Mouse (Mus musculus) limb, embryonic 11.5 days (tissue): ENCODE results near the gene Dus3l. TPM values are rescaled to one million over a fixed set of nuclear protein-coding genes. Genes with fewer than 3 reads are reported as not detected.

Experiments
- ATAC-seq: fragments of 200-750 bp; cut with Nextera tagmentation; 2 replicates; pipeline ENCODE4 v1.8.0; 2017; ENCODE audit warnings: low read depth; ENCODE audit not compliant: insufficient number of reproducible peaks, low FRiP score, low TSS enrichment
- DNase-seq: peaks from one replicate; pipeline ENCODE4 v3.0.0-alpha.2; 2015; ENCODE audit warnings: low spot score
- H3K27ac ChIP-seq: fragments of 300-500 bp; sonication (generic); replicated peaks from 2 replicates; pipeline ENCODE4 v1.5.1; 2014; ENCODE audit warnings: low read depth, mild to moderate bottlenecking, low read length
- H3K27me3 ChIP-seq: fragments of 300-500 bp; sonication (generic); 2 replicates; pipeline ENCODE4 v1.6.1; 2014; ENCODE audit warnings: mild to moderate bottlenecking, low read length, mixed read lengths; ENCODE audit not compliant: control insufficient read depth, insufficient read depth
- H3K36me3 ChIP-seq: fragments of 300-500 bp; sonication (generic); 2 replicates; pipeline ENCODE4 v1.6.1; 2014; ENCODE audit warnings: mild to moderate bottlenecking, low read length, moderate library complexity, mixed read lengths; ENCODE audit not compliant: control insufficient read depth, insufficient read depth
- H3K4me1 ChIP-seq: fragments of 300-500 bp; sonication (generic); 2 replicates; pipeline ENCODE4 v1.6.1; 2014; ENCODE audit warnings: low read length, mixed read lengths; ENCODE audit not compliant: control insufficient read depth, insufficient read depth
- H3K4me2 ChIP-seq: fragments of 300-500 bp; sonication (generic); 2 replicates; pipeline ENCODE4 v1.6.1; 2014; ENCODE audit warnings: low read depth, mild to moderate bottlenecking, moderate library complexity; ENCODE audit not compliant: severe bottlenecking
- H3K4me3 ChIP-seq: fragments of 300-500 bp; sonication (generic); 2 replicates; pipeline ENCODE4 v1.5.1; 2014; ENCODE audit warnings: low read depth, low read length
- H3K9ac ChIP-seq: fragments of 300-500 bp; sonication (generic); 2 replicates; pipeline ENCODE4 v1.6.1; 2014; ENCODE audit warnings: mild to moderate bottlenecking, low read length
- H3K9me3 ChIP-seq: fragments of 300-500 bp; sonication (generic); 2 replicates; pipeline ENCODE4 v1.6.1; 2016; ENCODE audit warnings: low read length; ENCODE audit not compliant: control insufficient read depth
- WGBS: fragments of 180-500 bp; shearing (Covaris S2); extraction: QIAGEN DNeasy Blood & Tissue Kit; methylation state at CpG from one replicate; pipeline ENCODE4 v1.1.7; 2014; 5-methylcytosine and 5-hydroxymethylcytosine counted together
- polyA plus RNA-seq: library from polyadenylated mRNA; unstranded; fragments of >200 nt; fragmentation: Nextera tagmentation; extraction: Ambion mirVana; gene quantifications from 2 replicates; pipeline ENCODE4 v1.2.1, GENCODE M21; 2014

Gene Dus3l
- polyA plus RNA-seq, 1 experiment from 2014 or later = 37.3 TPM

- DNase-seq (no peak), ATAC-seq (no peak)
- no peak overlapping the region for H3K27ac ChIP-seq
- WGBS = 94% methylated on average over 29 of the region's 29 CpGs
- H3K9ac ChIP-seq = no peak overlapping the region
- H3K4me3 ChIP-seq = no peak overlapping the region
- H3K36me3 ChIP-seq = peaks cover 30% of the 10 kb centered on the region
- H3K27me3 ChIP-seq = no peaks in the 10 kb centered on the region
- no peak overlapping the region for H3K4me2 ChIP-seq
- H3K4me1 ChIP-seq = 0 out of 2 replicates have a peak, but pooled peaks cover 5% of the 10 kb centered on the region
- no peaks in the 10 kb centered on the region for H3K9me3 ChIP-seq
Measured at GRCm38 (mm10) chr17:56767531-56768135, 3.1 kb downstream of the Dus3l start.

- no peak overlapping the region for H3K4me2 ChIP-seq
- H3K9me3 ChIP-seq = no peaks in the 10 kb centered on the region
- H3K4me1 ChIP-seq = 0 out of 2 replicates have a peak, but pooled peaks cover 5% of the 10 kb centered on the region
- no peak for ATAC-seq
- no peak overlapping the region for H3K27ac ChIP-seq
- peaks cover 30% of the 10 kb centered on the region for H3K36me3 ChIP-seq
- 92% methylated on average over 11 of the region's 11 CpGs for WGBS
- DNase-seq = no peak
- H3K9ac ChIP-seq = no peak overlapping the region
- no peaks in the 10 kb centered on the region for H3K27me3 ChIP-seq
- H3K4me3 ChIP-seq = no peak overlapping the region
Measured at GRCm38 (mm10) chr17:56768941-56769340, 4.4 kb downstream of the Dus3l start.

DNA sequence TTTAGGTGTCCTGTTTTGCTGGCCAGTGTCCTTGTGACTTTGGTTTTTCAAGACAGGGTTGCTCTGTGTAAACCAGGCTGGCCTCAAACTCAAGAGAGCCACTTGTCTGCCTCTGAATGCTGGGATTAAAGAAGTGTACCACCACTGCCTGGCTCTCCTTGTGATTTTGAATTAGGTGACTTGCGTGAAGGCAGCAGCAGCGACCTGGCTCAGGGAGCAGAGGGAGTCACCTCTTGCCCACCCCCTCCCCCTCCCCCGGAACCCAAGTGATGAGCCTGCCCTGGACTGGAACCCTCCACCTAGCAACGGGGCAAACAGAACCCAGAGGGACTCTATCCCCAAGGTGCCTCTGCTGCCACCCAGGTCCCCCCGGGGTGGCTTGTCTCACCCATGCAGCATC is 5.4 kb downstream of the Dus3l start, which contains the start of gene Prr22:
TSS of gene Prr22 (plus strand) at position 301 of the 400 bp plus-strand sequence.
- H3K4me1 ChIP-seq = 0 out of 2 replicates have a peak, but pooled peaks cover 5% of the 10 kb centered on the region
- H3K27me3 ChIP-seq = no peaks in the 10 kb centered on the region
- H3K36me3 ChIP-seq = peaks cover 30% of the 10 kb centered on the region
- no peak within 1 kb of the TSS for H3K27ac ChIP-seq
- no peak for ATAC-seq
- H3K9me3 ChIP-seq = no peaks in the 10 kb centered on the region
- H3K9ac ChIP-seq = no peak within 1 kb of the TSS
- no peak for DNase-seq
- no peak within 1 kb of the TSS for H3K4me2 ChIP-seq
- H3K4me3 ChIP-seq = no peak within 1 kb of the TSS
- WGBS = 90% methylated on average over 5 of the region's 5 CpGs

DNA sequence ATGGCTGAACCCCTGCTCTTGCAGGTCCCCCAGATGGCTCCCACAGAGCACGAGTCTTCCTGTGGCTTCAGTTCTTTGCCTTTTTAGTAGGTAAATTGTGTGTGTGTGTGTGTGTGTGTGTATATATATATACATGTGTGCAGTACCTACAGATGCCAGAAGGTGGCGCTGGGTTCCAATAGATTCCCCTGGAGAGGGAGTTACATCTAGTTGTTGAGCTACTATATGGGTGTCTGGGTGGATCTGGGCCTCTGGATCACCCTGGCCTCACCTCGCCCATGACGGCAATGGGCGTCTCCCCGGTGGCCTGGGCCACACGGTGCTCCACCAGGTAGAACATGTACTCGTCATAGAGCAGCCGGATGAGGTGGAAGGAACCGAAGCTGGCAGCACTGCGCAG is 13.0 kb downstream of the Dus3l start:
- Histone ChIP-seq H3K4me1 (no peaks in the 10 kb centered on the region), H3K27me3 (no peaks in the 10 kb centered on the region), H3K27ac (no peak overlapping the region), H3K36me3 (peaks cover 6% of the 10 kb centered on the region), H3K4me3 (no peak overlapping the region), H3K4me2 (no peak overlapping the region), H3K9me3 (peaks cover 5% of the 10 kb centered on the region; the same call in 1 of the 2 replicates), H3K9ac (no peak overlapping the region)
- 91% methylated on average over 11 of the region's 11 CpGs for WGBS
- ATAC-seq (no peak), DNase-seq (no peak)

DNA sequence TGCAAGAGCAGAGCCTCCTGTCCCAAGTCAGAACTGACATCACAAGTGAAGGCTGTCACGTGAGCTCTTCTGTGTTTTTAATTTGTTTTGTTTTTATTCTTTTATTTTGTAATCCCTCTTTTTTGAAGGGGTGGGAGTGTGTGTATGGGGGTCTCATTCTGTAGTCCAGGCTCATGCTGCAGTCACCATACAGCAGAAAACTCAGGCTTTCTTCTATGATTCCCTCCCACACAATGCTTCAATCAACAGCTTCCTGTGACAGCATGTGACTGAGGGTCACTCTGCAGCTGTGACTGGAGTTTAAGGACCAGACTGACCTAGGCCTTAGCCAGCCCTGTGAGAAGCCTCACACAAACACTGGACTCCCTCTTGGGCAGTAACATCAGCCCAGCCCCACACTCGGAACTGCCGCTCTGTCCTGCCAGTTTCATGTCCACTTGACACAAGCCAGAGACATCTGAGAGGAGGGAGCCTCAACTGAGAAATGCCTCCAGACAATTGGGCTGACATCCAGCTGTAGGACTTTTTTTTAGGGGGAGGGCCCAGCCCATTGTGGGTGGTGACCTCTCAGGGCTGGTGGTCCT is 14.3 kb downstream of the Dus3l start:
- Histone ChIP-seq H3K9ac (no peak overlapping the region), H3K9me3 (peaks cover 5% of the 10 kb centered on the region; the same call in 1 of the 2 replicates), H3K27me3 (no peaks in the 10 kb centered on the region), H3K4me3 (no peak overlapping the region), H3K36me3 (peaks cover 6% of the 10 kb centered on the region), H3K4me2 (no peak overlapping the region), H3K4me1 (no peaks in the 10 kb centered on the region), H3K27ac (no peak overlapping the region)
- DNase-seq (no peak), ATAC-seq (no peak)
- WGBS = 38% methylated on average over 3 of the region's 3 CpGs

DNA sequence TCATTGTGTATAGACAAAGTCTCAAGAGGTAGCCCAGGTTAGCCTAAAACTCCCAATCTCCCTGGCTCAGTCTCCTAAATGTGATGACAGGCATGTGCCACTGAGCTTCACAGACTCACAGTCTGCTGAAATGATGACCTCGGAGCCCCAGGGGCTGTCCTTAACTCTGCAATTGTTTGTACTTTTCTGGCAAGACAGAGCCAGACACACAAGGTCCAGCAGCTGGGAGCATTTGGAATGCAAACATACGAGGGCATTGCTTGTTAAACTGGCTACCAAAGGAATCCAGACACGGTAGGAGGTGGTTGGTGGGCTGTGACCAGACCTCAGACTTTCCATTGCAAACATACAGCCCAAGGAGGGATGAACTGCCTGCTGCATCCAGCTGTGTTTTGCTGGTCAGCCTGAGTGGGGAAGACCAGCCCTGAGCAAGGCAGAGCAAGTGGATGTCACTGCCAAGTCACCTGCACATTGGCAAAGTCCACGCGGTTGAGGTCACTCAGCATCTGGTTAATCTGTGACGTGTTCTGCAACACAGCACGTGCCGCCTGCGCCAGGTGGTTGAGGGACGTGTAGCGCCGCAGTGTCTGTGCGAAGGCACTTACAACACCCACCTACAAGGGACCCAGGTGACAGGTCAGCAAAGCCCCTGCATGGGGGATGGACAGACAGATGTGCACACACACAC is 15.9 kb downstream of the Dus3l start:
- no peak overlapping the region for H3K4me3 ChIP-seq
- ATAC-seq = no peak
- H3K27me3 ChIP-seq = no peaks in the 10 kb centered on the region
- H3K4me2 ChIP-seq = no peak overlapping the region
- no peaks in the 10 kb centered on the region for H3K4me1 ChIP-seq
- peaks cover 6% of the 10 kb centered on the region for H3K36me3 ChIP-seq
- no peak for DNase-seq
- H3K9ac ChIP-seq = no peak overlapping the region
- H3K9me3 ChIP-seq = peaks cover 5% of the 10 kb centered on the region; the same call in 1 of the 2 replicates
- H3K27ac ChIP-seq = no peak overlapping the region
- WGBS = 87% methylated on average over 13 of the region's 13 CpGs

DNA sequence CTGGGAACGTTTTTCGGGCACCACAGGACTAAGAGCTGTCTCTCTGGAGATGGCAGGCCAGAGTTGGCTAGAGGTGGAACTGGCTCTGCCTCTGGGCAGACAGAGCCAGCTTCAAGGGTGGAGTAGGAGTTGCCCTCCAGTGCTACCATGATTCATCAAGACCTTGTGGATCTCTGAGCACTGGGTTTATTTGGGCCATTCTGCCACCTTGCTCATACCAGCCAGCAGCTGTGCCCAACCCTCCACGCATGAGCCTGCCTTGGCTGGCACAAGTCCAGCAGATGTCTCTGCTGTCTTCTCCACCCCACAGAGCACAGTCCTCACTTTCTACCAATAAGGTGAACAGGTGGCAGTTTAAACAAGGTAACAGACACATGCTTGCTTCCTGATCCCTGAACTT is 24.3 kb downstream of the Dus3l start:
- H3K36me3 ChIP-seq = no peaks in the 10 kb centered on the region
- H3K27me3 ChIP-seq = no peaks in the 10 kb centered on the region
- no peaks in the 10 kb centered on the region for H3K4me1 ChIP-seq
- no peak for ATAC-seq
- no peak overlapping the region for H3K27ac ChIP-seq
- 82% methylated on average over 3 of the region's 3 CpGs for WGBS
- H3K4me3 ChIP-seq = no peak overlapping the region
- no peak overlapping the region for H3K9ac ChIP-seq
- no peaks in the 10 kb centered on the region for H3K9me3 ChIP-seq
- no peak for DNase-seq
- no peak overlapping the region for H3K4me2 ChIP-seq

GRCm38 (mm10) chr17:56789286-56789685 is 24.7 kb downstream of the Dus3l start:
- no peak overlapping the region for H3K4me3 ChIP-seq
- H3K27ac ChIP-seq = no peak overlapping the region
- no peaks in the 10 kb centered on the region for H3K36me3 ChIP-seq
- H3K27me3 ChIP-seq = no peaks in the 10 kb centered on the region
- ATAC-seq (no peak), DNase-seq (no peak)
- H3K9ac ChIP-seq = no peak overlapping the region
- H3K4me2 ChIP-seq = no peak overlapping the region
- 83% methylated on average over 6 of the region's 6 CpGs for WGBS
- no peaks in the 10 kb centered on the region for H3K9me3 ChIP-seq
- no peaks in the 10 kb centered on the region for H3K4me1 ChIP-seq
